Mouse (Mus musculus): Measurements from ENCODE around the gene Erich3.
"Not testable (repeated sequence)": the region's sequence is repeated elsewhere in the genome, so short reads cannot be mapped to it uniquely, and the experiment has no call there.

The Erich3 gene

GRCm38 (mm10) chr3:154663545-154663944 lies at the start of gene Erich3:
Erich3 (plus strand) TSS chr3:154663859.
- DNase-seq (ENCODE audit: low spot score in 2 of 2) = no peak

GRCm38 (mm10) chr3:154614771-154615170 lies 48.9 kb upstream of the Erich3 start:
- DNase-seq (ENCODE audit: low spot score in 2 of 2) = no peak

- no peak for DNase-seq (ENCODE audit: low spot score in 2 of 2)
Measured at GRCm38 (mm10) chr3:154615304-154615703, 48.4 kb upstream of the Erich3 start.

GRCm38 (mm10) chr3:154616106-154616505 lies 47.6 kb upstream of the Erich3 start:
- no peak for DNase-seq (ENCODE audit: low spot score in 2 of 2)

- DNase-seq (ENCODE audit: low spot score in 2 of 2) = no peak
Measured at GRCm38 (mm10) chr3:154628284-154628683, 35.4 kb upstream of the Erich3 start.

- not testable (repeated sequence) for DNase-seq (ENCODE audit: low spot score in 2 of 2)
Measured at GRCm38 (mm10) chr3:154631281-154631680, 32.4 kb upstream of the Erich3 start.

- DNase-seq (ENCODE audit: low spot score in 2 of 2) = no peak
Measured at GRCm38 (mm10) chr3:154633091-154633490, 30.6 kb upstream of the Erich3 start.

- DNase-seq (ENCODE audit: low spot score in 2 of 2) = no peak
Measured at GRCm38 (mm10) chr3:154646638-154647442, 16.8 kb upstream of the Erich3 start.

GRCm38 (mm10) chr3:154647443-154647780 lies 16.2 kb upstream of the Erich3 start:
- no peak for DNase-seq (ENCODE audit: low spot score in 2 of 2)

- no peak for DNase-seq (ENCODE audit: low spot score in 2 of 2)
Measured at GRCm38 (mm10) chr3:154649411-154650285, 14.0 kb upstream of the Erich3 start.

GRCm38 (mm10) chr3:154651192-154651821 lies 12.4 kb upstream of the Erich3 start:
- DNase-seq (ENCODE audit: low spot score in 2 of 2) = no peak

GRCm38 (mm10) chr3:154652581-154653420 lies 10.9 kb upstream of the Erich3 start:
- DNase-seq (ENCODE audit: low spot score in 2 of 2) = peak in 1 of 2 experiments; percentile 42

GRCm38 (mm10) chr3:154653454-154653853 lies 10.2 kb upstream of the Erich3 start:
- no peak for DNase-seq (ENCODE audit: low spot score in 2 of 2)

- no peak for DNase-seq (ENCODE audit: low spot score in 2 of 2)
Measured at GRCm38 (mm10) chr3:154654284-154654683, 9.4 kb upstream of the Erich3 start.

GRCm38 (mm10) chr3:154654901-154655300 lies 8.8 kb upstream of the Erich3 start:
- DNase-seq (ENCODE audit: low spot score in 2 of 2) = no peak

- DNase-seq (ENCODE audit: low spot score in 2 of 2) = no peak
Measured at GRCm38 (mm10) chr3:154655711-154656110, 7.9 kb upstream of the Erich3 start.

GRCm38 (mm10) chr3:154663976-154664581 lies 420 bp downstream of the Erich3 start:
- no peak for DNase-seq (ENCODE audit: low spot score in 2 of 2)

GRCm38 (mm10) chr3:154664636-154665035 lies 977 bp downstream of the Erich3 start:
- no peak for DNase-seq (ENCODE audit: low spot score in 2 of 2)

- no peak for DNase-seq (ENCODE audit: low spot score in 2 of 2)
Measured at GRCm38 (mm10) chr3:154668485-154668884, 4.8 kb downstream of the Erich3 start.

- DNase-seq (ENCODE audit: low spot score in 2 of 2) = no peak
Measured at GRCm38 (mm10) chr3:154670584-154670983, 6.9 kb downstream of the Erich3 start.

- DNase-seq (ENCODE audit: low spot score in 2 of 2) = no peak
Measured at GRCm38 (mm10) chr3:154671013-154671412, 7.4 kb downstream of the Erich3 start.

Measured in spleen, postnatal 10 days (tissue).